Mouse (Mus musculus): Measurements from ENCODE around the gene Sept11. TPM values are rescaled to one million over a fixed set of nuclear protein-coding genes. Genes with fewer than 3 reads are reported as not detected.

Sept11 gene
- total RNA-seq (2021), result 100 to 1,000 TPM; 107 to 115 TPM
- long read RNA-seq, experiment 1, full-length matches to known transcripts, result 30 of 69 reads
- long read RNA-seq, experiment 1, partial matches to known transcripts, result 5 of 69 reads
- long read RNA-seq, experiment 1, other reads (novel, unspliced or antisense), result 34 of 69 reads
- long read RNA-seq, experiment 2, full-length matches to known transcripts, result 38 of 82 reads
- long read RNA-seq, experiment 2, partial matches to known transcripts, result 3 of 82 reads
- long read RNA-seq, experiment 2, other reads (novel, unspliced or antisense), result 41 of 82 reads

DNA sequence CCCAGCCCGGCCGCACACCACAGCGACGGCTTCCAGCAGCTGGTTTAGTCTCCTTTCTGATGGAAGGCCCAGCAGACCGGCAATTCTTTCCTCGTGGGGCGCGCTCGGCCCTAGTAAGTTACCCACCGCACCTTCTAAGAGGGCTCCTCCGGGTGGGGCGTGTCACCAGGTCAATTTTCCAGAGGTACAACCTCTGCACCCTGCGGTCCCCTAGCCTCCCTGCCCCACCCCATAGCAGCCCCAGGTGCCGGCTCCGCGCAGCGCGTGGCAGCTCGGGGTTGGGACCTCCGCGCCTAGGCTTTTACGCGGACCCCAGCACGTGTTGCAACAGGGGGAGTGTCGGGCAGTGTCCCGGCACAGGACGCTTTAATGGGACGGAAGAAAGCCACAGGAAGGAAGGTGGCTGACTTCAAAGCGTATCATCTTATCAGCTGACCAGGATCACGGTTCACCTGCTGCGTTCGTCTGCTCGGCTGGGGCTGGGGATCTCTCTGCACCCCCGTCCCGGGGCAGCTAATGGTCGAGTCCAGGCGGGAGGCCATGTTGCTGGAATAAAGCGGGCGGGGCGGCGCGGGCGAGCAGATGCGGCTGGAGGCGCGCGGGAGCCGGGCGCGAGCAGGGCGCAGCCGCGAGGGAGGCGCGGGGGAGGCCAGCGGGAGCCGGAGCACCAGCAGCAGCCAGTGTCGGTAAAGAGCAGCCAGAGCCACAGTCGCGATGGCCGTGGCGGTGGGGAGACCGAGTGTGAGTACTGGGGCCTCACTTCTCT lies at the start of gene Sept11:
Gene Sept11, plus strand, starts transcription at position 581 of the 766 bp plus-strand sequence.
- peak within 1 kb of the TSS; percentile 80 for H3K4me3 ChIP-seq
- 0 out of 2 replicates have a peak, but pooled peaks have one; percentile 15 for TF ChIP-seq CTCF (conservative IDR thresholded peaks at IDR 0.05)
- DNase-seq (ENCODE audit: low spot score in 2 of 2), result peak; percentile 92 to 96
- H3K27ac ChIP-seq, result peak within 1 kb of the TSS; percentile 96

DNA sequence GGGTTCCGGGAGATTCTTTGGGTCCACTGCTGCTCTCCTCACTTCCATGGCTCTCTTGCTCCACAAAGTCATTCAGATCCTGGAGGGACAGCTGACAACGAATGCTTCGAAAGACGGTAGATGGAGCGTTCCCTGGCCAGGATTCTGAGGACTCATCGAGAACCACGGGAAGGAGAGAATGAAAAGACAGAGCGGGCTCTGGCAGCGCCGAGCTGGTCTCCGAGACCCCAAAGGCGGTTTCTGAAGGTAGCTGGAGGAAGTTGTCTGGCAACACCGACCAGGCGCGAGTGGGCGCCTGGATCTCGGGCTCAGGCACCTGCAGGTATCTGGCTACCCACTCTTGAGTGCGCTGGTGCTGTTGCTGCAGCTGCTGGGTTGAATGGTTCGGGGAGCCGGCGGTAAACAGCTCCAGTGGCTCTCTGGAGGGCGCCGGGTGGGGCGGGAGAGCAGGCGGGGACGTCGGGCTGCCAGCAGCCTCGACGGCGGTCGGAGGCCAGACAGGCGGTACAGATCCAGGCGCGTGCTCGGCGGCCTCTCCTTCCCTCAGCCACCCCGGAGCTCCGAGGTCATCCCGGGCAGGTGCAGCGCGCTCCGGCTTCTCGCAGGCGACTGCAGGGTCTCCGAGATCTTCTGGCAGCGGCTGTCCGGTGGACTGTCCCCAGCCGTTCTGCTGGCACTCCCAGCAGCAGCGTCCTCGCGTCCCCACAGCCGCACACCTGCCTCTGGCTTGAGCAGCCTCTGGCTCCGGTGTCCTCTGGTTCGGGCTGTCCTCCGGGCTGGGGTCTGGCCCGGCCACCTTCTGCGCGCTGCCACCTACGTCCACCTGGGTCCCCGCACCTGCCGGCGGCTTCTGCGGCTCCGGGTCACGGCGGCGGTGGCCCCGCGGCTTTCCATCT lies 49.3 kb upstream of the Sept11 start:
- DNase-seq (ENCODE audit: low spot score in 2 of 2), result no peak
- TF ChIP-seq CTCF (conservative IDR thresholded peaks at IDR 0.05), result no peak
- H3K4me3 ChIP-seq, result peak overlapping the region; percentile 54
- H3K27ac ChIP-seq, result no peak overlapping the region

DNA sequence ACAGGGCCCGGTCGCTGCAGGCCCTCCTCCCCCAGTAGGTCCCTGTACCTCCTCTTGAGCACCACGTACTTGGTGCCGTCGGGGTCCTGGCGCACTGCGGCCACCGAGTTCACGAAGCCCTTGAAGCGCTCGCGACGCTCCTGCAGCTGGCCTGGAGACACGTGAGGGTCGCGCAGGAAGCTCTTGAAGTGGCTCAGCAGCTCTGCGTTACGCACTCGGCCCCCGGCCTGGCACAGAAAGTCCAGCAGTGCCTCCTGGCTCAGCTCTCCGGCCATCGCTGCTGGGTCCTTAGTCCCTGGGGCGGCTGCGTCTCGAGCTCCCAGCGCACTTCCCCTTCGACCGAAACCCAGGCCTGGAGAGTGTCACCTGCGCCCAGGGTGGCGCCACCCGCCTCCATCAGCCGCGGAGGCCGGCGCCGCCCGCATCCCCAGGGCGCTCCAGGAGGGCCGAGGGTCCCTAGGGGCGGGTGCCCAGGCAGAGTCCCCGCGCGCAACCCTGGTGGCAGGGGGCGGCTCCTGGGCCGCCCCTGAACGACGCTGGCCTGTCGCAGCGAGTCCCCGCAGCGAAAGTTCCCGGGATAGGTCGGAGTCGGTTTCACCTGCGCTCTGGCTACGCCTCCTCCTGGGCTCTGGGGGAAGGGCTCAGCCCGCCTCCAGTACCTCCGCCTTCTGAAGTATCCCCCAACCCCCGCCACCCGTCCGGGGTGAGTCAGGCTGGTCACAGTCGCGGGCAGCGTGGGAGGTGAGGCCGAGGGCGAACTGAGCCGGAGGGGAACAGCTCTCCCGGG lies 48.5 kb upstream of the Sept11 start, which contains the start of gene Sowahb:
Gene Sowahb, minus strand, starts transcription at position 439 of the 787 bp plus-strand sequence.
- no peak for TF ChIP-seq CTCF (conservative IDR thresholded peaks at IDR 0.05)
- Histone ChIP-seq H3K27ac (0 out of 2 replicates have a peak within 1 kb of the TSS, but pooled peaks have one; percentile 10), H3K4me3 (peak within 1 kb of the TSS; percentile 54)
- no peak for DNase-seq (ENCODE audit: low spot score in 2 of 2)

DNA sequence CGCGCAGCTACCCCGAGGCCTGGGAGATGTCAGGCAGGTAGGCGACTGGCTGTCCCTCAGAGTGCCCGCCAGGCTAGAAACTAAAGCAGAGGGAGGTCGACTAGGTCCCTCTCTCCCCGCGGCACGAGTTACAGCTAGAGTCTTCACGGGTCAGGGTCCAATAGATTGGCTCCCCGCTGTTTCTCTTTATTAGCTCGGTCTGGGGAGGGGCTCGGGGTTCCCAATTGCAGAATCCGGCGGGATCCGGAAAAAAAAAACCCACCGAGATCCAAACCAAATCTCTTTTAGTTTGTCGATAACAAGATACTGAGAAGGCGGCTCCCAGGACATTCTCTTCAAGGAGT lies 47.9 kb upstream of the Sept11 start:
- Histone ChIP-seq H3K4me3 (peak overlapping the region; percentile 54), H3K27ac (no peak overlapping the region)
- no peak for TF ChIP-seq CTCF (conservative IDR thresholded peaks at IDR 0.05)
- DNase-seq (ENCODE audit: low spot score in 2 of 2), result no peak

DNA sequence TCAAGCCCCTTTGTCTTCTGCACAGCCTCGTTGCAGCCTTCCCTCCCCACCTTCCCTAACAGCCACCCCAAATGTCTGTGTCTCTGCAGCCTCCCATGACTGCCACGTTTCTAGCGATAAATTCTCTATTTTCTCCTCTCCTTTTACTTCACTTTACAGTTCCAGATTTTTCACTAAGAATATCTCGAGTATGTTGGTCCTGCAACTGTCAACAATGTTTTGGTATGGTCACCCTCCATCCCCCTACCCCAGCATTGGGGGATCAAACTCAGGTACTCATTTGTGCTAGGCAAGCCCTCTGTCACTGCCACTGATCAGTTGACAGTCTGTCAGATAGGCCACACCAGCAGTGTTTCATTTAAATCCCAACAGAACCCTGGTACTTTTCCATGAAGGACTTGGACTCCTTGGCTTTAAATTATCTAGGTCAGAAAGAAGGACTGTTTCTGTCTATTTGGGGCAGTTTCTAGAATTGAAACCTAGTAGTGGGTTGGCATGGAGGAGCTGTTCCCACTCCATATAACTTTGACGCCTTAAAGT lies 46.9 kb upstream of the Sept11 start:
- no peak for DNase-seq (ENCODE audit: low spot score in 2 of 2)
- H3K27ac ChIP-seq, result no peak overlapping the region
- TF ChIP-seq CTCF (conservative IDR thresholded peaks at IDR 0.05), result no peak
- H3K4me3 ChIP-seq, result no peak overlapping the region

DNA sequence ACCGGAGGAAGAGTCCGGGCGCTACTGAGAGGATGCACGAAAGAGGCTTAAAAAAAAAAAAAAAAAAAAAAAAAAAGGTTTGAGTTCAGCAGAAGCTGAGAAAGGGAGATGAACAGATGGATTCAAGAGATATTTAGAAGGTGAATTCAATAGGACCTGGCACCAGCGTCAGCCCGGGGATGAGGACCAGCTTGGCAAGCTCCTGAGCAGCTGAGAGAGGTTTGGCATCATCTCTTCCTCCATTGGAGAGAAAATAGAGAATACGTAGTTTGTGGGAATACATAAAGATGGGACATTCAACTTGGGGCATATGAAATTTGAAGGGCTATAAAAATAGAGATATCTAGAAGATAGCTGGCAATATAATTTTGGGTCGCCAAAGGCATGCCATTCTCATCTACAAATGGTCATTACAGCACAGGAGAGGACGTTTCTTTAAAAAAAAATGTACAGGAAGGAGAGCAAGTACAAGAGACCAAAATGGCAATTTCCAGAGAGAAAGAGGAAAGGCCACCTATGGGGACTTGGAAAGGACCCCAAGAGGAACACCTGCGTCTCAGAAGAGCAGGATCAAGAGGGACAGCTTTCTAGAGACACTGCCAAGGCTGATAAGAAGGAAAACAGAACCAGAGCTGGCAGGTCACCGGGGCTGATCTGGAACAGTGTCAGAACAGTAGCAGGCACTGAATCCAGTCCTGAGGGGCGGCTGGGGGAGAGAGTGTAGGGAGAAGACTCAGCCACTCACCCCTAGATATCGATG lies 44.6 kb upstream of the Sept11 start:
- no peak overlapping the region for H3K4me3 ChIP-seq
- TF ChIP-seq CTCF (conservative IDR thresholded peaks at IDR 0.05), result no peak
- DNase-seq (ENCODE audit: low spot score in 2 of 2), result no peak
- no peak overlapping the region for H3K27ac ChIP-seq

DNA sequence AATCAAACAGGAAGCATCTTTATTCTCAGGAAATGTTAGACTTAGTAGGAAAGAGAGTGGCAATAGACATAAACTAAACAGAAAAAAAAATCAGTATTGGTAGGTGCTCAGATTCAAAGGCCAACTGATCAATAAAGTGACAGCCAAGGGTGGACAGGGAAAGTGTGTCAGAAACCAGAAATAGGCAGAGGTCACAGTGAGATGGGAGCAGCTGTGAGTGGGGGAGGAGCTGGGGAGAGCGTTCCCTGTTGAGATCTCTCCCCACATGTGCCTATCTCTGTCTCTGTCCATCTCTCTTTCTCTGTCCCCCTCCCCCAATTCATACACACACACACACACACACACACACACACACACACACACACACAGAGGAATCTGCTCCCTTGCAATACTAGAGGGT lies 43.3 kb upstream of the Sept11 start:
- TF ChIP-seq CTCF (conservative IDR thresholded peaks at IDR 0.05), result no peak
- no peak overlapping the region for H3K27ac ChIP-seq
- H3K4me3 ChIP-seq, result no peak overlapping the region
- no peak for DNase-seq (ENCODE audit: low spot score in 2 of 2)

DNA sequence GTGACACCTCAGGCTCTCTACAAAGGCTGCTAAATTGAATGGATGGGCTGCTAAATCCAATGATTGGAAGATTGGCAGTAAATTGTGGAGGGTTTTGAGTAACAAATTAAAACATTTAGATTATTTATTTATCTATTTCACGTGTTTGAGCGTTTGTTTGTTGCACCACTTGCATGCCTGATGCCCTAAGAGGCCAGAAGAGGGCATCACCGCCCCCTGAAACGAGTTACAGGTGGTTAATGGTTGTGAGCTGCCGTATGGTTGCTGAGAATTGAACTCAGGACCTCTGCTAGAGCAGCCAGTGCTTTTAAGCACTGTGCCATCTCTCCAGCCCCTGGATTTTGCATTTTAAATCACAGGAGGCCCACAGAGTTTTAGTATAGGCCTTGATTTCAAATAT lies 42.2 kb upstream of the Sept11 start:
- no peak for DNase-seq (ENCODE audit: low spot score in 2 of 2)
- TF ChIP-seq CTCF (conservative IDR thresholded peaks at IDR 0.05), result peak; percentile 13; the same call in 1 of the 2 replicates
- Histone ChIP-seq H3K4me3 (no peak overlapping the region), H3K27ac (no peak overlapping the region)

DNA sequence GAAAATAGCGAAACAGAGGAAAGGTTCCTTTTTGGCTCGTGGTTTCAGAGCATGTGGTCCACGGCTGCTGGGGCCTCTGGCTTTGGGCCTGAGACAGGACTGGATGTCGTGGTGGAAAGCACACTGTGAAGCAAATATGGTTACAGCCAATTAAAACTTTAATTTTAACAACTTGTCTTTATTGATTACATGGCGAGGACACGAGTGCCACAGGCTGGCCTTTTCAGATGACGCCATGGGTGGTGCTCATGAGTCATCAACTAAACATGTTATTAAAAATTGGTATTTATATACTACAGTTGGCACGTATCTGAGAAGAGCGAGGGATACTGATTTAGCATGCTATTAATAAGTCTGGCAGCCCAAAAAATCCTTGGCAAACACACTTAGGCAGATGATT lies 41.3 kb upstream of the Sept11 start:
- H3K4me3 ChIP-seq, result no peak overlapping the region
- no peak overlapping the region for H3K27ac ChIP-seq
- DNase-seq (ENCODE audit: low spot score in 2 of 2), result peak in 1 of 2 experiments; percentile 20
- TF ChIP-seq CTCF (conservative IDR thresholded peaks at IDR 0.05), result no peak; the same call in 1 of the 2 replicates

DNA sequence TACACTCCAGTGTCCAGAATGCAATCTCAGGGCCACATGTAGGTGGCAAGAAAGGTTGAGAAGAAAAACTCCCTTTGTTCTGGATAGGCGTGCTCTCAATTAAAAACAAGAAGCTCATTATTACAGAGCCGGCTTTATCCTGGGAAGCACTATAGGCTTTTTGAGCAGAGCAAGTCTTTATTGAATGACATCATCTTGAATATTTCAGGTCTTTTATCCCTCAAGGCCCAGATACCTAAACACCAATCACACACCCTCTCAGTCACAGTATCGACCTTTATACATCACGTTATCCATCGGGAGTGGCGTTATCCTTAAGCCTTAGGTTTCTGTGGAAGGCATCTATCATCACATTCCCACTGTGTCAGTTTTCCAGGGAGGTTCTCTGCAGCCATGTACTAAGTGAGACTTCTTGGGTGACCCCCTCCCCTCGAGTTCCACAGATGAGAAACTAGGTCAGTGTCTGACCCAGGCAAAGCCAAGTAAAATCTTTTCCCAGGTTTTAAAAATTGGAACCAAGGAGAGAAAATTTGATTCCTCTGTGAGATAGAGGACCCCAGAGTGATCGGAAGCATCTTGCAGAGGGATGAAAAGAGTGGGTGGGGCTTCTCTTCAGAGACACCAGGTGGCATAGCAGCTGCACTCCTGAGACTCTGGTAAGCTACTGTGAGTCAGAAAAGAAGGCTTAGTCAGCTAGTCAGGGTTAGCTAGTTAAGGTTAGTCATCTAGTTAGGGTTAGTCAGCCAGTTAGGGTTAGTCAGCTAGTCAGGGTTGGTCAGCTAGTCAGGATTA lies 39.4 kb upstream of the Sept11 start:
- peak; percentile 52 for TF ChIP-seq CTCF (conservative IDR thresholded peaks at IDR 0.05)
- peak in 1 of 2 experiments; percentile 18 for DNase-seq (ENCODE audit: low spot score in 2 of 2)
- no peak overlapping the region for H3K27ac ChIP-seq
- H3K4me3 ChIP-seq, result no peak overlapping the region
